Mouse (Mus musculus) CD4-positive, CD25-positive, alpha-beta regulatory T cell, adult 2 months (primary cell): ENCODE data around the gene Icam2.
"Not testable (repeated sequence)": the region's sequence is repeated elsewhere in the genome, so short reads cannot be mapped to it uniquely, and the experiment has no call there.

ENCODE experiments used
- DNase-seq: peaks from one replicate; pipeline ENCODE4 v3.0.0-alpha.2; 2012; ENCODE audit warnings: low read depth, low spot score

Gene Icam2

GRCm38 (mm10) chr11:106387791-106388216 is at the start of gene Icam2:
Gene Icam2 (minus strand): TSS chr11:106388075.
- peak; percentile 86 for DNase-seq

- no peak for DNase-seq
These were observed 49.7 kb upstream of the Icam2 start for GRCm38 (mm10) chr11:106437543-106437942.

GRCm38 (mm10) chr11:106437039-106437438 is 49.2 kb upstream of the Icam2 start:
- no peak for DNase-seq

- peak; percentile 57 for DNase-seq
These were observed 42.5 kb upstream of the Icam2 start for GRCm38 (mm10) chr11:106430392-106430791.

DNA sequence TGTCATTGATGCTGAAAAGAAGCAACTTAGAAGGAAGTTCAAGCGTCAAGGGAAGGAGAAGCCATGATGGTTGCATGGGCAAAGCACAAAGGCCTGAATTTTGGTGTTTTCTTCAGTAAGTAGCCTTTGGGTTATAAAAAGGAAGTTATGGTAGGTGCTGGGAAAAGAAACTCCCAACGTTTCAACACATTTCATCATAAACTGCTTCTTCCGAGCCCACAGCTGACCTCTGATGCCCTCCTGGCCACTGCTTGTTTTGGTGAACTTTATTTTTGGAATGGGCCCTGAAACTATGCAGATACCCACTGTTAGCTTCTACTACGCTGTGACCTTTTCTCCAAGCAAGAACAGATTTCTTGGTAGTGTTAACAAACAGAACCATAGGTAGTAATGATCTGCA is 41.8 kb upstream of the Icam2 start:
- no peak for DNase-seq

GRCm38 (mm10) chr11:106428556-106428955 is 40.7 kb upstream of the Icam2 start:
- DNase-seq: no peak

GRCm38 (mm10) chr11:106428106-106428505 is 40.2 kb upstream of the Icam2 start:
- no peak for DNase-seq

DNA sequence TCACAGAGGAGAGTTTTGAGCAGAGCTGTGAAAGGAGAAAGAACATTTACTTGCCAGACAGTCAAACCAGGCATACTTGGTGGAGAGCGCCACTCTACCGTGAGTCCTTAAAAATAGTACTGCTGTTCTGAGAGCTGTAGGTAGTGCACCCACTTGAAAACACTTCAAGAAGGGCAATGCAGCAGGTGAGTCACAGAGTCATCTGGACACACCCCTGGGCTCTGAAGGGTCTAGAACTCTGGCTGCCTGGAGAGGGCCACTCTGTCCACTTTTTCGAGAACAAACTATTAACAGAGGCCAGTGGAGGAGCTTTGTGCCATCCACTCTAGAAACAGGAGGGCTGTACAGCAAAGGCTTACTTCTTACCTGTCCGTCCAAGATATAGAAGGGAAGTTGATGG is 38.6 kb upstream of the Icam2 start:
- no peak for DNase-seq

DNA sequence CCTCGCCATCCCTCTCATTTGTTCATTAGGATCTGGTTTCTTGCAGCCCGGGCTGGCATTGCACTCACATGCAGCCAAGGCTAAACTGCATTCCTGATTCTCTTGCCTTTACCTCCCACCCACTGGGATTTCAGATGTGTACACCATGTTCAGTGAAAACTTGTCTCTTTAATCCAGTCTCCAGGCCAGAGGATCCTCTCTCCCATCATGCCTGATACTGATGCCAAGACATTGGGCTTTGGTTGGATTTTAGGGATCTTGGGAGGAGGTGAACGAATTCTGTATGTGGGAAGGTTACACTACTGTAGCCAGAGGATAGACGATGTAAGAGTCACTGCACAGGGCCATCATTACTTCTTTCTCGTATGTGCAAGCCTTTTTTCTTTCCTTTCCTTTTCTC is 37.3 kb upstream of the Icam2 start:
- no peak for DNase-seq

- DNase-seq: no peak
These were observed 31.6 kb upstream of the Icam2 start for GRCm38 (mm10) chr11:106419262-106420102.

DNA sequence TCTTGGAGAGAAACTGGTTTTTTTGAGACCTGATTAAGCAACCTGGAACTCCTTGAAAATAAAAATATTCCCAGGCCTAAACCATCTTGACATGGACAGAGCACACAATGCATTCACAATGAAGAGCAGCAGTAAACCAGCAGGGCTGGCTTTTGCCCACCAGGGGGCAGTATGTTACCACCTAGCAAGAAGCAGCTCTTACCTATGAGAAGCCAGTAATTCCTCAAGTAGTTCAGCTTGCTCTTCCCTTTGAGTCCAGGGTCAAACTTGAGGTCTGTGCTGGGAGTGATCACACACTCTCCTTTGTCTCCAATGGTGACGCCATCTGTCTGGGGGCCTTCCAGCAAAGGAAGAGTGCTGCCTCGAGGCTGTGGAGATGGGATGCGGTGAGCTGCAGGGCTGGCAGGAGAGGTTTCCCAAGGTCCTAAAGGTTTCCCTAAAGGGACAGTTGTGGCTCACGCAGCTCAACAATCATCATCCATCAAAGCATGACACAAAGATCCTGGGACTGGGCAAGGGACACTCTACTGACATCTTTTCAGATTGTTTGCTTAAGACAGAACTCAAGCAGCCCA is 30.8 kb upstream of the Icam2 start:
- peak; percentile 93 for DNase-seq

GRCm38 (mm10) chr11:106417860-106418259 is 30.0 kb upstream of the Icam2 start:
- no peak for DNase-seq

- DNase-seq: peak; percentile 35
These were observed 28.5 kb upstream of the Icam2 start for GRCm38 (mm10) chr11:106416331-106416730.

DNA sequence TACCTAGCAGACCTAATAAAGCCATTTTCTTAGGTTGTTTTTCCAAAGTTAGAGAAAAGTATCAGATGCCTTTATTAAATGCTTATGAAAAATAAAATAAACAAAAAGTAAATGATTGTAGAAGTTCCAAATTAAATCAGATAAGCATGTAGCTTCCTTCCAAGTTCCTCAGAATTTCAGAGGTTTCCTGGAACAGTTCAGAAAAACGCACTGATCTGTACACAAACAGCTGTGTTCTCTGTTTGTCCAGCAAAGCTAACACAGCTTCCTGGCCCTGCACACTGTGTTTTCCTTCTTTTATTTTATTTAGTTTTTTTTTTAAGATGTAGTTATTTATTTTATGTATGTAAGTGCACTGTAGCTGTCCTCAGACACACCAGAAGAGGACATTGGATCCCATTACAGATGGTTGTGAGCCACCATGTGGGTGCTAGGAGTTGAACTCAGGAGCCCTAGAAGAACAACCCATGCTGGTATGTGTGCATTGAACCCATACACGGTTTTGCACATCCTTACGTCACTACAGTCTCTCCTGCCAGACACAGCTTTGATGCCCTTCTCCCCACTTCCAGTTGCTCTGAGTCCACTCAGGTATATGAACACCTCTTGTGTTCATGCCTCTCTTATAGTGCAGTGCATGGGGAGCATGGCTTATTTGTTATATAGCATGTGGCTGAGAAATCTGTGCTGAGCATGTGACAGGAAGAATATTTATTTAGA is 24.9 kb upstream of the Icam2 start:
- no peak for DNase-seq

GRCm38 (mm10) chr11:106411157-106411556 is 23.3 kb upstream of the Icam2 start:
- DNase-seq: no peak

DNA sequence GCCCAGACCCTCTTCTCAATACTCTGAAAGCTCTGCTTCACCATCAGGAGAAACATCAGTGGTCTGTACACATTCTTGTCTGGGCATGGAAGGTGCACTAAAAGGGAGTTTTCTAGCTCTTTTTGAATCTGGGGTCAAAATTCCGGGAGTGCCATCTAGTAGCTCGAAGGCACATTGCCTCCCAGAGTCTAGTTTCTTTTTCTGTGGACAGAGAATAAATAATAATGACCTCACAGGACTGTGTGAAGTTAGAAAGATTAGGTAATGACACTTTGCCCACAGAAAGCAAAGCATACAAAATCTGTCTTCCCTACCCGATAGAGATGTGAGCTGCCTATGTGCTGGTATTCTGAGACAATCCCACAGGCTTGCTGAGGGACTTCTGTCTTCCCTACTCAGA is 22.6 kb upstream of the Icam2 start:
- DNase-seq: no peak

DNA sequence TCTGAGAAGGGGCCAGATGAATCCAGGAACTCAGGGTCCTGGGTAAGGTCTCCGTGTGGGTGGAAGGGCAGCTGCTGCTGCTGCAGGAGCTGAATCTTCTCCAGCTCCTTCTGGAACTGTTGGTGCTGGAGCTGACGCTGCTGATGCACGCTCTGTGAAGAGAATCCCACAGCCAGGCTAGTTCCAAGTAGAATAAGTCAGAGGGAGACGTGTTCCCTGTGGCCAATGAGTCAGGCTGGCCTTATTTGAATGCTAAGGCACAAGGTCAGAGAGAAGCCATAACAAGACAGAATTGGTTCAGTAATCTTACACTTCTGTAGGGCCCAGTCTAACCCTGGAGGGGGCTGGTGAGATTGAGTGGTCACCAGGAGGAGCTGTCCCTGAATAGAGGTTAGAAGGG is 22.1 kb upstream of the Icam2 start:
- DNase-seq: no peak

DNA sequence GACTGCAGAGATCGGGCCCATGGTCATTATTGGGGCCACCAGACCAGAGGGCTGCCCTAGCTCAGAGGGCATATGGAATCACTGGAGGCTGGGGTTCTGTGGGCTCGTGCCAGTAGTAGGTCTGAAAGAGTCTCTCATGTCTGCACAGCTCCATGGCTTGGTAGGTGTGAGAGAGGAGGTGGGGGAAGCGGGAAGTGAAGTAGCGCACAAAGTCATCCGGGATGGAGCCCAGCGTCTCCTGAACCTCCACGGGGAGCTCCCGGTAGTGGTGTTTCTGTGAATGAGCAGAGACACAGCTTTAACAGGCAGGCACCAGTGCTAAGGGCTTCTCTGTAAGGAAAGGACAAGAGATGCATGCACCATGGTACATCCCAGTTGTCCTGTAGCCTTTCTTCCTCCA is 10.6 kb upstream of the Icam2 start:
- DNase-seq: no peak

- DNase-seq: peak; percentile 42
These were observed 9.8 kb upstream of the Icam2 start for GRCm38 (mm10) chr11:106397656-106398055.

GRCm38 (mm10) chr11:106394055-106394454 is 6.2 kb upstream of the Icam2 start:
- not testable (repeated sequence) for DNase-seq

DNA sequence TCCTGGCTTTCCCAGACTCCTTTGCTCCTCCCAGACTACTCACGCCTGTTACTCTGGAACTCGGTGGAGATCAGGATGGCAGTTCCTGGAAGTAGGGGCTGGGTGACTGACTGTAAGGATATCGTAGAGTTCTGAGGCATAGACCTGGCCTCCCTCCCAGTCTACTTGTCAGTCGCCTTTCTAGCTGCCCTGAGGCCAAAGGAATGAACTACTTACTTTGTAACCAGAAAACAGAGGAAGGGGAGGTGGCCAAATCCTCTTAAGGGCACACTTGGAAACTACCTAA is 5.4 kb upstream of the Icam2 start:
- DNase-seq: no peak

GRCm38 (mm10) chr11:106392597-106393330 is 4.9 kb upstream of the Icam2 start:
- DNase-seq: no peak
